Mouse (Mus musculus) lung, adult 2 months (tissue): ENCODE results near the gene Adgrl3. TPM values are rescaled to one million over a fixed set of nuclear protein-coding genes. Genes with fewer than 3 reads are reported as not detected.

Source experiments
- DNase-seq: peaks from one replicate; pipeline ENCODE4 v3.0.0; 2022
- H3K4me1 ChIP-seq: fragments of 200-500 bp; 2 replicates; pipeline ENCODE4 v1.6.1; 2011; ENCODE audit warnings: low read length; ENCODE audit not compliant: control insufficient read depth, insufficient read depth
- H3K4me3 ChIP-seq: fragments of 200-500 bp; replicated peaks from 2 replicates; pipeline ENCODE3; 2011; ENCODE audit warnings: low read depth, mild to moderate bottlenecking, control low read depth, low read length; ENCODE audit errors: extremely low read depth
- CTCF ChIP-seq: fragments of 200-500 bp; IDR thresholded peaks from 2 replicates; pipeline ENCODE4 v1.5.1; 2011; ENCODE audit warnings: mild to moderate bottlenecking, low read length, control low read depth; ENCODE audit not compliant: insufficient read depth
- POLR2A ChIP-seq: fragments of 200-500 bp; IDR thresholded peaks from 2 replicates; pipeline ENCODE4 v1.6.1; 2011; ENCODE audit warnings: low read depth, mild to moderate bottlenecking, control low read depth, low read length, borderline replicate concordance; ENCODE audit errors: extremely low read depth
- WGBS: fragments of 180-500 bp; shearing (Covaris S2); methylation state at CpG from one replicate; pipeline ENCODE4 v1.1.7; 2018; 5-methylcytosine and 5-hydroxymethylcytosine counted together
- polyA plus RNA-seq: library from polyadenylated mRNA; depleted of rRNA; stranded (reverse); fragments of >200 nt; gene quantifications from 2 replicates; pipeline ENCODE4 v1.2.3, GENCODE M21; 2012

The Adgrl3 gene
- polyA plus RNA-seq, 1 experiment: 22.5 TPM

DNA sequence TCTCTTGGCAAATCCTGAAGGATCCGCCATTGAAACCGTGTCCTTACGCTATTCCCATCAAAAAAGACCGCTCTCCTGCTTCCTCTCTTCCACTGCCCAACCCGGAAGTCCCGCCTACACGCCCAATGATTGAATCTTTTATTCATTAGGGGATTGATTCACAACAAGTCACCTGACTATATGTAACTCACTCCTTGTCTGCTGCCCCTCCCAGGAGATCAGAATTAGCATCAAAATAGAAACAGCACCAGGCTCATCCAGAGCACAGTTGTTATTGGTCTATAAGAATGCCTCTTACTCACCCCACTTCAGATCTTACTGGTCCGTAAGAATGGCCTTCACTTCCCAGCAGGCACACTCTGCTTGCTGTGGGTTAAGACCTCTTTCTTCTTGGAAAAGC is 536.1 kb downstream of the Adgrl3 start:
- Histone ChIP-seq H3K4me1 (no peaks in the 10 kb centered on the region), H3K4me3 (no peak overlapping the region)
- 87% methylated on average over 8 of the region's 8 CpGs for WGBS
- TF ChIP-seq POLR2A: no peak
- no peak for TF ChIP-seq CTCF
- no peak for DNase-seq

DNA sequence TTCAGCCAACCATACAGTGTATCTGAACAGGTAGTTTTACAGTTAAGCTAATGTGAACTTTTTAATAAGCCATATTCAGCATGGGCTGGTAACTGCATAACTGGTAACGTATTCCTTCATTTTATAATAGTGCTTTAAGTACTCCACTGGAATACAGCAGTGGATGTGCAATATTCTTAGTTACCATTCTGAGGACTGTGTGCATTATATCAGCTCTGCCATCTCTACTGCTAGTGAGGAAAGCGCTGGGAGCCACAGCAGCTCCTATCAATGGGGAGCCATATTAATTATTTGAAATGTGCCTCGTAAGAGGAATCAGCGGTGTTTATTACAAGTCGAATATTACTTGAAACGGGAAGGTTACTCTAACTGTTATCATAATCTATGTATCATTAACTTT is 539.0 kb downstream of the Adgrl3 start:
- H3K4me3 ChIP-seq: no peak overlapping the region
- H3K4me1 ChIP-seq: no peaks in the 10 kb centered on the region
- TF ChIP-seq CTCF (no peak), POLR2A (no peak)
- DNase-seq: no peak
- WGBS: 95% methylated on average over 6 of the region's 6 CpGs

DNA sequence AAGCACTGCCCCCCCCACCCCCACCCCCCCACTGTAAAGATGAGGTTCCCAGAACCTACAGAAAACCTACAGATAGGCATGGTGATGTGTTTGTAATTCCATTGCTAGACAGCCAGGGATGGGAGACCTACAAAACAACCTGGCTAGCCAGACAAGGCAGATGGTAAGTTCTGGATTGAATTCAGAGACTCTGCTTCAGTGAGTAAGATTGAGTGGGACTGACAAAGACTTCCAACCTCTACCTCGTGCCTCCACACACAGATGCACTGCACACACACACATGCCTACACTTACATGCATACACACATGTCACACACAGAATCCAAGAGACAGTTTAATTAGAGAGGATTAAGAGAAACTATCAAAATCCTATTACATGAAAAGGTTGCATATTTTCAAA is 544.4 kb downstream of the Adgrl3 start:
- Histone ChIP-seq H3K4me1 (no peaks in the 10 kb centered on the region), H3K4me3 (no peak overlapping the region)
- TF ChIP-seq POLR2A (no peak), CTCF (no peak)
- DNase-seq: no peak
- 62% methylated on average over 1 of the region's 1 CpGs for WGBS

DNA sequence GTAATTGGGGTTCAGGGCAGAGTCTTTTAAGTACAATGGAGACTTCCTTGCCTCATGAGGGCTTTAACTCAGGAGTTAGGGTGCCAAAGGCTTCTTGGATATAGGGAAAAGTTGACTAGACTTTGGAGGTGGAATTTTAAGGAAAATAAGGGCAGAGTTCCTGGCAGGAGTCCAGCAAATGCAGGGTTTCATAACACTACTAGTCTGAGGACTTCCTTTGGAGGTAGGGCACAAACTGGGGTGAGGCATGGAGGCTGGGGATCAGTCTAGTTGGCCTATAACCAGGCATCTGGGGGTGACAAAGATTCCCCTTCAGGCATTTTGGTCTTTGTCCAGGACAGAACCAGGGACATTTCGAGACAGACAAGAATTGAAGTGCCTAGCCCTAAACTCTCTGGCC is 546.6 kb downstream of the Adgrl3 start:
- H3K4me1 ChIP-seq: no peaks in the 10 kb centered on the region
- no peak for DNase-seq
- TF ChIP-seq POLR2A (no peak), CTCF (no peak)
- WGBS: 78% methylated on average over 1 of the region's 1 CpGs
- no peak overlapping the region for H3K4me3 ChIP-seq

DNA sequence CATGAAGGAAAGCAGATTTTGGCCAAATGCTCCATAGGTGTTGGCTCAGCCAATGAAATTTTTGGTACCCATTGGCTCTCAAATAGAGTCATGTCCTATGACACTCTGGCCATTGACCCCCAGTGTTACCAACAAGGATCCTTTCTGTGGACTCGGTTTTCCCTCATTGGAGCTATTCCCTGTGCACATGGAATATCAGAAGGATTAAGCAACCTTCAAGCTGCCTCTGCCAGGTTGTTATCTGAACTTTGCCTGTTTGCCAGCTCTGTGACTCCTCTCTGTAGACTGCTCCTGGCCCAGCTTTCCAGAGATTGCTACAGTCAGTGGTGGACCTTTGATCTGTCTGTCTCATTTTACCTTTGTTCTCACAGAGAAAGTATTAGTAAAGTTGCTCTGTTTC is 548.8 kb downstream of the Adgrl3 start:
- TF ChIP-seq POLR2A: no peak
- no peak for DNase-seq
- 43% methylated on average over 1 of the region's 1 CpGs for WGBS
- H3K4me1 ChIP-seq: no peaks in the 10 kb centered on the region
- H3K4me3 ChIP-seq: no peak overlapping the region

DNA sequence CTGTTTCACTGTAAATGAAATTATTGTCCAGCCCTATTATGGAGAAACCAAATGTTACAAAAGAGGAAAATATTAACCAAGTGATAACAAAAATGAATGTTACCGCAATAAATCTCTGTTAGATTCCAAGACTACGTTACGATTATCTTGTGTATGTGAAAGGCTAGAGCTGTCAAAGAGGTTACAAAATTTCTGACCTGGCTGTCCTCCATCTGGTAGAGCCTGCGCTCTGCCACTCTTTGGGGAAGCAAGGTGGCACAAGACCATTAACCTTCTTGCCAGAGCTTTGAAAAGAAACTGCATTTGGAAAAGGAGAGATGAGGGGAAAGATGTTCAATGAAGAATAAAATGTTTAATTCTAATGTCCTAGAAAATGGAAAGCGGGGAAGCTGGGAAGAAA is 562.9 kb downstream of the Adgrl3 start:
- 82% methylated on average over 5 of the region's 5 CpGs for WGBS
- no peak overlapping the region for H3K4me3 ChIP-seq
- no peak for TF ChIP-seq CTCF
- TF ChIP-seq POLR2A: no peak
- DNase-seq: no peak
- H3K4me1 ChIP-seq: no peaks in the 10 kb centered on the region

DNA sequence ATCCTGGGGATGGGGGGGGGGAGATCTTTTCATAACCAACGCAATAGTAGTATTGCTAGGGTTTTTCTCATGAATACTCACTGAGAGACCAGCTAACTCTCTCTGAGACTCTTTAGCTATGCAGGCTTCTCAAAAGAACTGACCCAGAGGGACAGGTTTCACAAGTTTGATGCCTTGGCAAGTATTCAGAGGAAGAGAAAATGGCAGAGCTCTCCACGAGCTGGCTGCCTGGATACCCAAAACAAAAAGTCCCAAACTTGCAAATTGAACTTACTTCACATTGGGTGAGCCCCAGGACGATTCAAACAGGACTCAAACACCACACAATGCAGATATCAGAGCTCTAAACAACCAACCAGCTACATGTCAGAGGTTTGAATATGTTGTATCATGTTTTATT is 563.5 kb downstream of the Adgrl3 start:
- H3K4me1 ChIP-seq: no peaks in the 10 kb centered on the region
- TF ChIP-seq CTCF: no peak
- no peak for TF ChIP-seq POLR2A
- no peak overlapping the region for H3K4me3 ChIP-seq
- 42% methylated on average over 3 of the region's 3 CpGs for WGBS
- no peak for DNase-seq

DNA sequence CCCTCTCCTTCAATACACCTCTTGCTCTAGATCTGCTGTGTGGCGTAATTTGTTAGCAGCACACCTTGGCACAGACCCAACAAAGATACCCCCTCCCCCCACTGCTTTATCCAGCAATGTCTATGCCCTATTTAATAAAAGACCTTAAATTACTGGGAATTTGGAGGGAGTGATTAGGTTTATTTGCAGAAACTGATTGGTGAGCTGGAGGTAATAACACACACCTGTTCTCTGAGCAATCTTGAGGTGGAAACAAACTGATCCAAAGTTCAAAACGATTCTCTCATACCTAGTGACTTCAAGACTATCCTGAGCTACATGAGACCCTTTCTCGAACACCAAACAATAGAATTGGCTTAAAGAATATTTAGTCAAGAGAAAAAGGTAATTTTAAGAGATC is 565.0 kb downstream of the Adgrl3 start:
- WGBS: 73% methylated on average over 3 of the region's 3 CpGs
- no peak overlapping the region for H3K4me3 ChIP-seq
- DNase-seq: no peak
- no peak for TF ChIP-seq POLR2A
- TF ChIP-seq CTCF: no peak
- no peaks in the 10 kb centered on the region for H3K4me1 ChIP-seq

DNA sequence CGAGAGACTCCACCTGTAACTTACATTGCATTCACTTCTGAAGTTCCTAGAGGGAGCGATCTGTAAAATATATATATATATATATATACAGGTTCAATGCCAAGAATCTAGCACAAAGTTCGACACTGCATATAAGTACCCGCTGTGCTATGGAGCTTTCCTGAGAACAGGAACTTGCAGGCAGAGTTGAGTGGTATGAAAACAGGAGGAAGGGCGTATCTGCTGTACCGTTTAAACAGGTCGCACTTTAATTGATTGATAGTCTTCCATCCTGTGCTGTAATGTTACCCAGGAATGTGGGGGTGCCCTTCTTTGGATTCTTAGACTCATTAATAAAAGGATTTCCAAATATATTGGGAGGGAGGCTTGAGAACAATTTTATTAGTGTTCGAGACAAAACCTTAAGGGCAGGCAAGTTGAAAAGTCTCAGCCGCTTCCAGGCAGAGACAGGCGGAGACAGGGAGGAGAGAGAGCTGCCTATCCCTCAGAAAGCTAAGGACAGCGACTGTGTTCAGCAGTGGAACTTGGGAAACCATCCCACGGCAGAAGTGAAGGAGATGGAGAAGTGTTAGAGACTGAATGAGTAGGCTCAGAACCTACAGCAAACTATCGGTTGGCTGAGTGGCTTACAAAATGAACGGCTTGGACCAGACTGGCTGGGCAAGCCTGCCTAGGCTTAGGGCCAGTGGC is 570.2 kb downstream of the Adgrl3 start:
- WGBS: 51% methylated on average over 14 of the region's 14 CpGs

DNA sequence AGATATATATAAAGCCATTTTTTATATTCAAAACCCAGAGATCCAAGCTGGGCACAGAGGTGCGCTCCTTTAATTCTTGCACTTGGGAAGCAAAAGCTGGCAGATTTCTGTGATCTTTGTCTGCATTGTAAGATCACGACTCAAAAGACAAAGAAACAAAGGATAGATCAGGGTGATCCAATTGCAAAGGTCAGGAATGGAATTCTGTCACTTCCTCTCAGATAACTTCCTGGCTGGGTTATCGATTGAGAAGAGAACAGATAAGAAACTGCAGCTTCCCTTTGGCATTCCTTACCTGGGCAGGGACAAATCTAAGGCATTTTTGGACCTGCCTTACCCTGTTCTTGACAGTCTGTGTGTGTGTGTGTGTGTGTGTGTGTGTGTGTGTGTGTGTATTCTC is 571.5 kb downstream of the Adgrl3 start:
- 41% methylated on average over 3 of the region's 3 CpGs for WGBS
- TF ChIP-seq POLR2A (no peak), CTCF (no peak)

More for the DNA sequence above, 570.2 kb downstream of the Adgrl3 start:
- H3K4me3 ChIP-seq: no peak overlapping the region
- no peak for TF ChIP-seq CTCF
- no peak for TF ChIP-seq POLR2A
- no peak for DNase-seq
- no peaks in the 10 kb centered on the region for H3K4me1 ChIP-seq

More for the DNA sequence above, 571.5 kb downstream of the Adgrl3 start:
- no peak overlapping the region for H3K4me3 ChIP-seq
- H3K4me1 ChIP-seq: no peaks in the 10 kb centered on the region
- no peak for DNase-seq
